In the genomic region with DNA sequence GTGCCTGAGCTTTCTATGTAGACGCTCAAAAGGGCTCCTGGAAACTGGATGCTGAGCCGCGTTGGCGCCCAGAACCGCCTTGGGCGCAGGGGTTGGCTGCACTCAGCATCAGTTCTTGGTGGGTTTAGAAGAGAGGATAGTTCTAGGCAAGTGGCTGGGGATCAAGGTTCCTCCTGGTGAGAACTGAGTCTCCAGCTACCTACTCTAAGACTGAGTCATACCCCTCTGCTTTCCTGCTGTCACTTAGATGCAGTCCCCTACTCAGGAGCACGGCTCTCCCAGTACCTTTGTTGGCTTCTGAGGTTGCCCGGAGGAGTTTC, we compare ENCODE assay signal across 8 mouse cellular contexts. TPM values are rescaled to one million over a fixed set of nuclear protein-coding genes. Genes with fewer than 3 reads are reported as not detected.
DNase-seq lines count a peak whose midpoint lies in the region; ATAC-seq and TF ChIP-seq lines count a peak whose summit lies in the region.

No protein-coding gene starts in this region.

- peak overlapping the region; percentile 56 for H3K4me3 ChIP-seq in heart, embryonic 10.5 days
- no peak overlapping the region for H3K4me3 ChIP-seq in CH12.LX (replicated peaks in 1 of 3; ENCODE audit: low read depth in 2 of 3, low read length in 2 of 3, poor library complexity in 1 of 3)
- peak overlapping the region; percentile 42 for H3K4me3 ChIP-seq in forebrain, postnatal 0 days (ENCODE audit: low read depth, low read length)
- peak overlapping the region; percentile 30 for H3K4me3 ChIP-seq in liver, postnatal 0 days (ENCODE audit: low read depth, low read length)

- in situ Hi-C loops in CH12.LX (cut with MboI; ENCODE audit: low pct_ligation_motif_present, low pct_unique_long_range_greater_than_20kb, low sequenced_read_pairs), result loop anchor here (5.0 to 10.0 kb wide), 3 partner anchors 197 to 340 kb away; no protein-coding TSS in a partner anchor

- dilution Hi-C loops in CH12.LX (cut with MboI; ENCODE audit: extremely low pct_ligation_motif_present, extremely low pct_unique_long_range_greater_than_20kb, low sequenced_read_pairs), result no loop called here

- no peak for TF ChIP-seq POLR2A in CH12.LX (IDR thresholded peaks at IDR 0.05; ENCODE audit: low read depth, low read length)

- H3K36me3 ChIP-seq in heart, embryonic 10.5 days, result no peaks in the 10 kb centered on the region
- H3K36me3 ChIP-seq in CH12.LX (replicated peaks in 1 of 2; ENCODE audit: control insufficient read depth in 1 of 2, insufficient read depth in 1 of 2, low read length in 1 of 2), result no peaks in the 10 kb centered on the region
- no peaks in the 10 kb centered on the region for H3K36me3 ChIP-seq in forebrain, postnatal 0 days (ENCODE audit: insufficient read depth)
- H3K36me3 ChIP-seq in liver, postnatal 0 days (replicated peaks; ENCODE audit: insufficient read depth, low read length), result no peaks in the 10 kb centered on the region

- no peak overlapping the region for H3K27ac ChIP-seq in heart, embryonic 10.5 days
- H3K27ac ChIP-seq in CH12.LX (ENCODE audit: insufficient read depth, low read depth), result no peak overlapping the region
- H3K27ac ChIP-seq in forebrain, postnatal 0 days (ENCODE audit: low read depth, low read length), result no peak overlapping the region
- no peak overlapping the region for H3K27ac ChIP-seq in liver, postnatal 0 days (ENCODE audit: low read depth)

- H3K9me3 ChIP-seq in heart, embryonic 10.5 days, result no peaks in the 10 kb centered on the region
- H3K9me3 ChIP-seq in CH12.LX (replicated peaks; ENCODE audit: low read length), result no peaks in the 10 kb centered on the region
- no peaks in the 10 kb centered on the region for H3K9me3 ChIP-seq in forebrain, postnatal 0 days (ENCODE audit: low read length)
- no peaks in the 10 kb centered on the region for H3K9me3 ChIP-seq in liver, postnatal 0 days (ENCODE audit: low read length)

- peak overlapping the region; percentile 42 for H3K4me2 ChIP-seq in CH12.LX (ENCODE audit: insufficient read depth, low read depth, poor library complexity, severe bottlenecking)
- H3K4me2 ChIP-seq in forebrain, postnatal 0 days (ENCODE audit: low read depth), result peak overlapping the region; percentile 72
- H3K4me2 ChIP-seq in liver, postnatal 0 days (ENCODE audit: low read depth, low read length), result no peak overlapping the region

- H3K79me2 ChIP-seq in CH12.LX (replicated peaks; ENCODE audit: control insufficient read depth, extremely low read depth, insufficient read depth, poor library complexity, severe bottlenecking), result no peaks in the 10 kb centered on the region

- 8% methylated on average over 8 of the region's 8 CpGs for WGBS in heart, embryonic 10.5 days
- 3% methylated on average over 8 of the region's 8 CpGs for whole genome bisulfite sequencing in forebrain, postnatal 0 days
- WGBS in liver, postnatal 0 days (ENCODE audit: insufficient replicate concordance), result 8% methylated on average over 8 of the region's 8 CpGs

- no peak for TF ChIP-seq RAD21 in CH12.LX (IDR thresholded peaks at IDR 0.05; ENCODE audit: low read depth, low read length)

- TF ChIP-seq EP300 in CH12.LX (IDR thresholded peaks at IDR 0.05; ENCODE audit: low read length), result no peak
- TF ChIP-seq EP300 in liver, postnatal 0 days (IDR thresholded peaks at IDR 0.05; ENCODE audit: low read depth), result no peak

- no peak overlapping the region for H3K9ac ChIP-seq in CH12.LX (ENCODE audit: insufficient read depth, low read depth)
- H3K9ac ChIP-seq in forebrain, postnatal 0 days, result peak overlapping the region; percentile 41; the same call in 1 of the 2 replicates
- H3K9ac ChIP-seq in liver, postnatal 0 days (replicated peaks), result no peak overlapping the region

- TF ChIP-seq CTCF in CH12.LX (conservative IDR thresholded peaks at IDR 0.05 in 1 of 2, IDR thresholded peaks at IDR 0.05 in 1 of 2; ENCODE audit: low read depth in 2 of 2, low read length in 2 of 2), result no peak
- TF ChIP-seq CTCF in forebrain, postnatal 0 days (IDR thresholded peaks at IDR 0.05; ENCODE audit: low read depth), result no peak
- no peak for TF ChIP-seq CTCF in liver, postnatal 0 days (IDR thresholded peaks at IDR 0.05; ENCODE audit: low read depth)

- H3K4me1 ChIP-seq in heart, embryonic 10.5 days, result peaks cover 23% of the 10 kb centered on the region
- H3K4me1 ChIP-seq in CH12.LX (ENCODE audit: control insufficient read depth in 1 of 2, insufficient read depth in 2 of 2), result peaks cover 11 to 12% of the 10 kb centered on the region in 2 experiments; a peak in 2 of 4 replicates
- H3K4me1 ChIP-seq in forebrain, postnatal 0 days (ENCODE audit: insufficient read depth), result peaks cover 6% of the 10 kb centered on the region; the same call in 1 of the 2 replicates
- H3K4me1 ChIP-seq in liver, postnatal 0 days (ENCODE audit: insufficient read depth), result no peaks in the 10 kb centered on the region

- no peak for DNase-seq in heart, embryonic 10.5 days (ENCODE audit: low spot score)
- no peak for DNase-seq in heart, adult 9 months (ENCODE audit: low spot score in 2 of 2)
- DNase-seq in CH12.LX (ENCODE audit: extremely low read depth), result no peak
- peak; percentile 30 for DNase-seq in forebrain, postnatal 0 days
- DNase-seq in liver, postnatal 0 days, result no peak
- DNase-seq in spleen, postnatal 36 days (ENCODE audit: low spot score in 2 of 2), result no peak
- DNase-seq in cerebellum, adult 9-10 months, result no peak

- peak; percentile 30 for ATAC-seq in forebrain, postnatal 0 days
- no peak for ATAC-seq in liver, postnatal 0 days
- no peak for ATAC-seq in inflammation-experienced regulatory T-cells, adult 6 months

- peaks cover 60% of the 10 kb centered on the region for H3K27me3 ChIP-seq in heart, embryonic 10.5 days (ENCODE audit: insufficient read depth, poor library complexity, severe bottlenecking)
- no peaks in the 10 kb centered on the region for H3K27me3 ChIP-seq in CH12.LX (replicated peaks)
- peaks cover 38% of the 10 kb centered on the region for H3K27me3 ChIP-seq in forebrain, postnatal 0 days (ENCODE audit: insufficient read depth, low read length)
- H3K27me3 ChIP-seq in liver, postnatal 0 days (ENCODE audit: insufficient read depth, low read length), result peaks cover 36% of the 10 kb centered on the region

TF ChIP-seq in CH12.LX, 34 proteins besides CTCF, POLR2A, EP300 and RAD21 (continues in another document):
- TF ChIP-seq PAX5 (IDR thresholded peaks at IDR 0.05; ENCODE audit: low read length) (no peak), KAT2A (IDR thresholded peaks at IDR 0.05; ENCODE audit: insufficient replicate concordance, low read length) (no peak), GABPA (IDR thresholded peaks at IDR 0.05; ENCODE audit: insufficient replicate concordance, low read depth, low read length) (no peak), MAFK (IDR thresholded peaks at IDR 0.05; ENCODE audit: insufficient replicate concordance, low read length) (no peak), TCF12 (IDR thresholded peaks at IDR 0.05; ENCODE audit: low read depth, low read length) (no peak), MEF2A (IDR thresholded peaks at IDR 0.05; ENCODE audit: borderline replicate concordance, low read depth, low read length) (no peak), ZNF384 (IDR thresholded peaks at IDR 0.05; ENCODE audit: low read depth, low read length) (no peak), ZMIZ1 (IDR thresholded peaks at IDR 0.05; ENCODE audit: low read depth, low read length) (no peak), JUND (conservative IDR thresholded peaks at IDR 0.05; ENCODE audit: low read depth, low read length) (no peak), ZC3H11A (IDR thresholded peaks at IDR 0.05; ENCODE audit: low read depth, low read length) (no peak)

RNA-seq across cellular contexts. Expression of gene Rxfp3, which starts 0.5 kb away (rescaled TPM):
- 0.05 and 0.48 TPM in 2 replicates for polyA plus RNA-seq in heart, embryonic 10.5 days (2016; fragmentation: Nextera tagmentation; extraction: Ambion mirVana)
- total RNA-seq in CH12.LX (2012; rRNA removed), result not detected in 2 replicates
- total RNA-seq in CH12.LX (2014; rRNA removed), result not detected in 2 replicates
- not detected in 2 replicates for polyA plus RNA-seq in CH12.LX (2012; ENCODE audit: insufficient read length, low read depth)
- 3.8 and 5.3 TPM in 2 replicates for total RNA-seq in forebrain, postnatal 0 days (2014; rRNA removed)
- polyA plus RNA-seq in forebrain, postnatal 0 days (2015; fragmentation: Nextera tagmentation; extraction: Ambion mirVana), result 1.4 and 3.7 TPM in 2 replicates
- not detected in 2 replicates for polyA plus RNA-seq in liver, postnatal 0 days (2015; fragmentation: Nextera tagmentation; extraction: Ambion mirVana)
- polyA plus RNA-seq in inflammation-experienced regulatory T-cells, adult 6 months (2017; shearing (Covaris generic)), result under 1 TPM in 1 of 3 experiments, not detected in 2; 0.11 TPM

RNA-seq across cellular contexts. Expression of gene Adamts12, which starts 27.3 kb away (rescaled TPM):
- polyA plus RNA-seq in heart, embryonic 10.5 days (2016; fragmentation: Nextera tagmentation; extraction: Ambion mirVana), result 1.0 and 2.1 TPM in 2 replicates
- total RNA-seq in CH12.LX (2012; rRNA removed) (0.04 TPM in 1 of 2 replicates, not detected in the other), CH12.LX (2014; rRNA removed) (0.04 and 0.12 TPM in 2 replicates)
- polyA plus RNA-seq in CH12.LX (2012; ENCODE audit: insufficient read length, low read depth), result 0.03 TPM in 2 replicates
- total RNA-seq in forebrain, postnatal 0 days (2014; rRNA removed), result 4.0 and 5.4 TPM in 2 replicates
- polyA plus RNA-seq in forebrain, postnatal 0 days (2015; fragmentation: Nextera tagmentation; extraction: Ambion mirVana), result 0.34 and 0.58 TPM in 2 replicates
- polyA plus RNA-seq in liver, postnatal 0 days (2015; fragmentation: Nextera tagmentation; extraction: Ambion mirVana), result 0.20 and 0.38 TPM in 2 replicates
- not detected for polyA plus RNA-seq in inflammation-experienced regulatory T-cells, adult 6 months (2017; shearing (Covaris generic))

RNA-seq across cellular contexts. Expression of gene Slc45a2, which starts 36.8 kb away (rescaled TPM):
- polyA plus RNA-seq in heart, embryonic 10.5 days (2016; fragmentation: Nextera tagmentation; extraction: Ambion mirVana), result 0.16 TPM in 1 of 2 replicates, not detected in the other
- total RNA-seq in CH12.LX (2012; rRNA removed), result not detected in 2 replicates
- total RNA-seq in CH12.LX (2014; rRNA removed), result not detected in 2 replicates
- not detected in 2 replicates for polyA plus RNA-seq in CH12.LX (2012; ENCODE audit: insufficient read length, low read depth)
- total RNA-seq in forebrain, postnatal 0 days (2014; rRNA removed), result 0.15 TPM in 1 of 2 replicates, not detected in the other
- polyA plus RNA-seq in forebrain, postnatal 0 days (2015; fragmentation: Nextera tagmentation; extraction: Ambion mirVana), result 0.10 TPM in 1 of 2 replicates, not detected in the other
- 0.04 and 0.05 TPM in 2 replicates for polyA plus RNA-seq in liver, postnatal 0 days (2015; fragmentation: Nextera tagmentation; extraction: Ambion mirVana)
- not detected for polyA plus RNA-seq in inflammation-experienced regulatory T-cells, adult 6 months (2017; shearing (Covaris generic))

RNA-seq across cellular contexts. Expression of gene Amacr, which starts 55.8 kb away (rescaled TPM):
- polyA plus RNA-seq in heart, embryonic 10.5 days (2016; fragmentation: Nextera tagmentation; extraction: Ambion mirVana), result 14.2 and 17.9 TPM in 2 replicates
- total RNA-seq in CH12.LX (2012; rRNA removed) (14.1 and 15.7 TPM in 2 replicates), CH12.LX (2014; rRNA removed) (34.0 and 43.0 TPM in 2 replicates)
- 25.9 and 29.6 TPM in 2 replicates for polyA plus RNA-seq in CH12.LX (2012; ENCODE audit: insufficient read length, low read depth)
- 7.7 and 10.6 TPM in 2 replicates for total RNA-seq in forebrain, postnatal 0 days (2014; rRNA removed)
- polyA plus RNA-seq in forebrain, postnatal 0 days (2015; fragmentation: Nextera tagmentation; extraction: Ambion mirVana), result 7.7 and 10.3 TPM in 2 replicates
- polyA plus RNA-seq in liver, postnatal 0 days (2015; fragmentation: Nextera tagmentation; extraction: Ambion mirVana), result 114 and 124 TPM in 2 replicates
- 1 to 10 TPM; 3.0 to 4.3 (median 3.2) TPM for polyA plus RNA-seq in inflammation-experienced regulatory T-cells, adult 6 months (2017; shearing (Covaris generic))

Comparison
In these comparisons a context has a peak if more than half of its experiments do, and no peak if none do; other contexts are left out.
1. H3K4me3 ChIP-seq: peak in heart, embryonic 10.5 days (single experiment), forebrain, postnatal 0 days (single experiment) and liver, postnatal 0 days (single experiment); none in CH12.LX (0 of 3).